Mouse (Mus musculus): ENCODE results near the gene Hhip. TPM values are rescaled to one million over a fixed set of nuclear protein-coding genes. Genes with fewer than 3 reads are reported as not detected.
"Not testable (repeated sequence)": the region's sequence is repeated elsewhere in the genome, so short reads cannot be mapped to it uniquely, and the experiment has no call there.

Gene Hhip
- polyA plus RNA-seq, 1 experiment, result 4.9 TPM

- DNase-seq (ENCODE audit: low read depth), result no peak
Observed at GRCm38 (mm10) chr8:79993507-79993906, 64.3 kb downstream of the Hhip start.

- DNase-seq (ENCODE audit: low read depth), result no peak
Observed at GRCm38 (mm10) chr8:79992121-79992848, 65.5 kb downstream of the Hhip start.

- not testable (repeated sequence) for DNase-seq (ENCODE audit: low read depth)
Observed at GRCm38 (mm10) chr8:79991420-79991819, 66.4 kb downstream of the Hhip start.

GRCm38 (mm10) chr8:79984946-79985345, 72.9 kb downstream of the Hhip start:
- DNase-seq (ENCODE audit: low read depth), result no peak

- DNase-seq (ENCODE audit: low read depth), result no peak
Observed at GRCm38 (mm10) chr8:79982144-79982543, 75.7 kb downstream of the Hhip start.

GRCm38 (mm10) chr8:79966159-79966558, 91.6 kb downstream of the Hhip start:
- no peak for DNase-seq (ENCODE audit: low read depth)

GRCm38 (mm10) chr8:79952857-79953256, 104.9 kb downstream of the Hhip start:
- DNase-seq (ENCODE audit: low read depth), result no peak

- DNase-seq (ENCODE audit: low read depth), result no peak
Observed at GRCm38 (mm10) chr8:79950376-79950775, 107.4 kb downstream of the Hhip start.

- no peak for DNase-seq (ENCODE audit: low read depth)
Observed at GRCm38 (mm10) chr8:79945501-79946076, 112.2 kb downstream of the Hhip start.

- DNase-seq (ENCODE audit: low read depth), result no peak
Observed at GRCm38 (mm10) chr8:79941070-79941469, 116.7 kb downstream of the Hhip start.

- no peak for DNase-seq (ENCODE audit: low read depth)
Observed at GRCm38 (mm10) chr8:79936856-79937445, 120.9 kb downstream of the Hhip start.

- no peak for DNase-seq (ENCODE audit: low read depth)
Observed at GRCm38 (mm10) chr8:79935793-79936192, 122.0 kb downstream of the Hhip start.

- DNase-seq (ENCODE audit: low read depth), result no peak
Observed at GRCm38 (mm10) chr8:79929202-79929601, 128.6 kb downstream of the Hhip start.

GRCm38 (mm10) chr8:79917211-79917610, 140.6 kb downstream of the Hhip start:
- no peak for DNase-seq (ENCODE audit: low read depth)
